Mouse (Mus musculus): Measurements from ENCODE around the gene Abl1. TPM values are rescaled to one million over a fixed set of nuclear protein-coding genes. Genes with fewer than 3 reads are reported as not detected.
A peak's percentile ranks its signal among the peaks of the same experiment; 100 is the strongest.

Abl1 gene
- polyA plus RNA-seq, 1 experiment from 2014 or later: 46.2 TPM

GRCm38 (mm10) chr2:31845512-31845895 is 157.3 kb downstream of the Abl1 start:
- no peaks in the 10 kb centered on the region for H3K36me3 ChIP-seq
- H3K9ac ChIP-seq: peak overlapping the region; percentile 55
- H3K27me3 ChIP-seq: peaks cover 64% of the 10 kb centered on the region
- H3K4me2 ChIP-seq: peak overlapping the region; percentile 96
- peaks cover 36% of the 10 kb centered on the region for H3K4me1 ChIP-seq
- H3K27ac ChIP-seq: no peak overlapping the region
- 3% methylated on average over 25 of the region's 26 CpGs for WGBS
- ATAC-seq (replicated peaks; ENCODE audit: low FRiP score): no peak
- H3K4me3 ChIP-seq (replicated peaks): peak overlapping the region; percentile 55
- no peaks in the 10 kb centered on the region for H3K9me3 ChIP-seq (replicated peaks)

DNA sequence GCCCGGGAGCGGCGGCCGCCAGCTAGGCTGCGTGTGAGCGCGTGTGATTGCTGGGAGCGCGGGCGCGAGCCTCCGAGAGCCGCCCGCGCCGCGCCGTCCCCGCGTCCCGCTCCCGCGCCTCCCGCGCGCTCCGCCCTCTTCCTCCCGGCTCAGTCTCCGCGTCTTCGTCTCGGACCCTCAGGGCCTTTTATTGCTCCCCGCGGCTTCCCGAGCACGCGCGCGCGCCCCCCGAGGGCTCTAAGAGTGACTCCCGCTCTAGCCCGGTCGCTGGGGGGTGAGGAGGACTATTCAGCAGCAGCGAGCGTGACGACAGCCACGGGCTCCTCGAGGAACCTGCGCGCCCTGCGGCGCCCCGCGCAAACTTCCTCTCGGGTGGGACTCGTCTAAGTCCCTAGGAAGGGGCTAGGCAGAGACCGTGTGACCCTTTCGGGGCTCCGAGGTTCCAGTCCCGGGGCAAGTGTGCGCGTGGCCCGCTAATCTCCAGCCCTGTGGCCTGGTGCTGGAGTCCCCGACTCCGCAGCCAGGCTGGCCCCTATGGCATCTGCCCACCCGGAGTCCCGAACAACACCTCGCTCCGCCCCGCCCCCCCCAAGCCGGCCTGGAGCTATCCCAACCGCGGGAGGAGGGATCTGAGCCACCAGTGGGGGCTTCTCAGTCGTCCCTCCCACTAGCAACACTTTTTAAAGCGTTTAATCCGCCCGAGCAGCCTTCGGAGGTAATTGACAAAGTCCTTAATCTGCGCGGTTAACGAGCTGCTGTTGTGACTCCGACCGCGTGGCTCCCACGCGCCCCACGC is 157.9 kb downstream of the Abl1 start, which contains the start of gene Fibcd1:
Gene Fibcd1 (minus strand): TSS at position 110 of the 796 bp plus-strand sequence.
- Histone ChIP-seq H3K9ac (peak within 1 kb of the TSS; percentile 55), H3K4me3 (replicated peaks) (peak within 1 kb of the TSS; percentile 55), H3K27ac (no peak within 1 kb of the TSS), H3K9me3 (replicated peaks) (no peaks in the 10 kb centered on the region), H3K27me3 (peaks cover 61% of the 10 kb centered on the region), H3K4me2 (peak within 1 kb of the TSS; percentile 96), H3K36me3 (no peaks in the 10 kb centered on the region), H3K4me1 (peaks cover 36% of the 10 kb centered on the region)
- ATAC-seq (replicated peaks; ENCODE audit: low FRiP score): 0 out of 2 replicates have a peak, but pooled peaks have one; percentile 33
- 1% methylated on average over 81 of the region's 88 CpGs for WGBS

- Histone ChIP-seq H3K27ac (no peak overlapping the region), H3K27me3 (peaks cover 61% of the 10 kb centered on the region), H3K4me2 (peak overlapping the region; percentile 96), H3K9me3 (replicated peaks) (no peaks in the 10 kb centered on the region), H3K36me3 (no peaks in the 10 kb centered on the region), H3K4me1 (peaks cover 40% of the 10 kb centered on the region), H3K4me3 (replicated peaks) (peak overlapping the region; percentile 55), H3K9ac (peak overlapping the region; percentile 55)
- 4% methylated on average over 35 of the region's 35 CpGs for WGBS
- ATAC-seq (replicated peaks; ENCODE audit: low FRiP score): 0 out of 2 replicates have a peak, but pooled peaks have one; percentile 19
Measured at GRCm38 (mm10) chr2:31846692-31847660, 158.8 kb downstream of the Abl1 start.

- H3K9ac ChIP-seq: no peak overlapping the region
- H3K36me3 ChIP-seq: no peaks in the 10 kb centered on the region
- no peak overlapping the region for H3K27ac ChIP-seq
- peaks cover 40% of the 10 kb centered on the region for H3K4me1 ChIP-seq
- 26% methylated on average over 6 of the region's 6 CpGs for WGBS
- H3K4me3 ChIP-seq (replicated peaks): no peak overlapping the region
- ATAC-seq (replicated peaks; ENCODE audit: low FRiP score): peak; percentile 31; the same call in 1 of the 2 replicates
- no peaks in the 10 kb centered on the region for H3K9me3 ChIP-seq (replicated peaks)
- no peak overlapping the region for H3K4me2 ChIP-seq
- H3K27me3 ChIP-seq: peaks cover 61% of the 10 kb centered on the region
Measured at GRCm38 (mm10) chr2:31847908-31848307, 159.7 kb downstream of the Abl1 start.

- WGBS: 27% methylated on average over 12 of the region's 12 CpGs
- peaks cover 41% of the 10 kb centered on the region for H3K27me3 ChIP-seq
- no peaks in the 10 kb centered on the region for H3K36me3 ChIP-seq
Measured at GRCm38 (mm10) chr2:31850141-31850540, 162.0 kb downstream of the Abl1 start.

More at GRCm38 (mm10) chr2:31850141-31850540, 162.0 kb downstream of the Abl1 start:
- no peak for ATAC-seq (replicated peaks; ENCODE audit: low FRiP score)
- H3K9me3 ChIP-seq (replicated peaks): no peaks in the 10 kb centered on the region
- H3K27ac ChIP-seq: no peak overlapping the region
- H3K4me2 ChIP-seq: no peak overlapping the region
- H3K4me1 ChIP-seq: peaks cover 37% of the 10 kb centered on the region
- no peak overlapping the region for H3K4me3 ChIP-seq (replicated peaks)
- no peak overlapping the region for H3K9ac ChIP-seq

Other genes with a start within 250 kb of the Abl1 start
- 72.1 and 77.8 TPM in 2 replicates for gene Ass1, start 218.2 kb upstream of the Abl1 start, polyA plus RNA-seq (2015; fragmentation: Nextera tagmentation; extraction: Ambion mirVana)
- gene Fubp3, start 115.7 kb upstream of the Abl1 start, polyA plus RNA-seq (2015; fragmentation: Nextera tagmentation; extraction: Ambion mirVana): 86.4 and 98.7 TPM in 2 replicates
- gene Prdm12, start 48.3 kb upstream of the Abl1 start, polyA plus RNA-seq (2015; fragmentation: Nextera tagmentation; extraction: Ambion mirVana): not detected in 2 replicates
- 75.7 and 77.7 TPM in 2 replicates for gene Exosc2, start 17.7 kb upstream of the Abl1 start, polyA plus RNA-seq (2015; fragmentation: Nextera tagmentation; extraction: Ambion mirVana)
- gene Qrfp, start 122.2 kb downstream of the Abl1 start, polyA plus RNA-seq (2015; fragmentation: Nextera tagmentation; extraction: Ambion mirVana): 0.08 TPM in 1 of 2 replicates, not detected in the other
- gene Fibcd1, start 157.6 kb downstream of the Abl1 start, polyA plus RNA-seq (2015; fragmentation: Nextera tagmentation; extraction: Ambion mirVana): 1.2 and 1.6 TPM in 2 replicates
- 3.5 and 4.5 TPM in 2 replicates for gene Lamc3, start 198.9 kb downstream of the Abl1 start, polyA plus RNA-seq (2015; fragmentation: Nextera tagmentation; extraction: Ambion mirVana)